Mouse (Mus musculus) CD8-positive naive resting alpha-beta T cell, adult 2 months (primary cell): ENCODE results near the gene Olfr120.
"Not testable (repeated sequence)": the region's sequence is repeated elsewhere in the genome, so short reads cannot be mapped to it uniquely, and the experiment has no call there.

Source experiments
- DNase-seq, 2 experiments: peaks; one replicate each; pipeline ENCODE4 v3.0.0; 2022; ENCODE audit warnings: low read depth in 2 of 2, low spot score in 2 of 2

Olfr120 gene

GRCm38 (mm10) chr17:37721508-37721907 lies at the start of gene Olfr120:
Gene Olfr120, plus strand, starts transcription at chr17:37721808.
- DNase-seq: no peak

- not testable (repeated sequence) for DNase-seq
These were observed 25.3 kb upstream of the Olfr120 start, which contains the start of gene Olfr119 for GRCm38 (mm10) chr17:37696264-37696663. Gene Olfr119, plus strand, starts transcription at chr17:37696564.

GRCm38 (mm10) chr17:37738070-37738469 lies 16.5 kb downstream of the Olfr120 start:
- DNase-seq: no peak

- DNase-seq: no peak
These were observed 46.7 kb downstream of the Olfr120 start, which contains the start of gene Olfr122 for GRCm38 (mm10) chr17:37768307-37768706. Gene Olfr122, plus strand, starts transcription at chr17:37768607.
